Mouse (Mus musculus) megakaryocyte, embryonic 14.5 days (primary cell): Measurements from ENCODE around the gene Lrrc10b. TPM values are rescaled to one million over a fixed set of nuclear protein-coding genes. Genes with fewer than 3 reads are reported as not detected.
A peak's percentile ranks its signal among the peaks of the same experiment; 100 is the strongest.

Source experiments
- H3K27me3 ChIP-seq: replicated peaks from 2 replicates; pipeline ENCODE3; 2012; ENCODE audit warnings: inconsistent platforms
- H3K36me3 ChIP-seq: replicated peaks from 2 replicates; pipeline ENCODE3; 2012; ENCODE audit warnings: low read length, inconsistent platforms, mixed read lengths
- H3K4me1 ChIP-seq: 2 replicates; pipeline ENCODE4 v1.6.1; 2012; ENCODE audit warnings: inconsistent platforms
- H3K4me3 ChIP-seq: replicated peaks from 2 replicates; pipeline ENCODE3; 2012; ENCODE audit warnings: moderate library complexity, mild to moderate bottlenecking, inconsistent platforms
- H3K9me3 ChIP-seq: 2 replicates; pipeline ENCODE4 v1.6.1; 2012; ENCODE audit warnings: inconsistent platforms
- FLI1 ChIP-seq: IDR thresholded peaks from 2 replicates; pipeline ENCODE4 v1.6.1; 2012; ENCODE audit warnings: low read length, inconsistent platforms, mixed read lengths
- GATA1 ChIP-seq: IDR thresholded peaks from 3 replicates; pipeline ENCODE4 v1.6.1; 2012; ENCODE audit warnings: mixed read lengths, low read length, inconsistent platforms, borderline replicate concordance
- polyA plus RNA-seq: library from polyadenylated mRNA; stranded (reverse); fragments of >175 nt; gene quantifications from 2 replicates; pipeline ENCODE4 v1.2.3, GENCODE M21; 2012; ENCODE audit warnings: low replicate concordance; ENCODE audit not compliant: insufficient read depth

The Lrrc10b gene
- polyA plus RNA-seq, 1 experiment = 0.12 TPM

DNA sequence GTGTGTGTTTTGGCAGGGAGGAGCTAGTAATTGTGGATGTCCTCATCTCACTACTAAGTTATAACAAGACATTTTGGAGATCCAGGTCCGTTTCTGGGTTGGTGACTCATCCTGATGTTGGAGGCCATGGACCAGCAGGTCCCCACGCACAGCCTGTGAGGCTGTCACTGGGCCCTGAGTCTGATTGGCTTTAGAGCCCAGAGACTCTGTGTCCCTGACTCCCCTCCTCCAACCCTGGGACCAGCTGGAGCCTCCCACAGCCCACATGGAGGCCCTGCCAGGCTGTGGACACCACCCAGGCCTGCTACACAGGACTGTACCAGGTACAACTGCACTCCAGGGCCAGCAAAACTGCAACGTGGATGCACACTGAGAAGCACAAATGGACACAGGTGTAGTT lies 15.7 kb upstream of the Lrrc10b start:
- no peaks in the 10 kb centered on the region for H3K4me1 ChIP-seq
- TF ChIP-seq GATA1 (no peak), FLI1 (no peak)
- H3K9me3 ChIP-seq = no peaks in the 10 kb centered on the region
- no peak overlapping the region for H3K4me3 ChIP-seq
- peaks cover 66% of the 10 kb centered on the region for H3K27me3 ChIP-seq
- no peaks in the 10 kb centered on the region for H3K36me3 ChIP-seq

DNA sequence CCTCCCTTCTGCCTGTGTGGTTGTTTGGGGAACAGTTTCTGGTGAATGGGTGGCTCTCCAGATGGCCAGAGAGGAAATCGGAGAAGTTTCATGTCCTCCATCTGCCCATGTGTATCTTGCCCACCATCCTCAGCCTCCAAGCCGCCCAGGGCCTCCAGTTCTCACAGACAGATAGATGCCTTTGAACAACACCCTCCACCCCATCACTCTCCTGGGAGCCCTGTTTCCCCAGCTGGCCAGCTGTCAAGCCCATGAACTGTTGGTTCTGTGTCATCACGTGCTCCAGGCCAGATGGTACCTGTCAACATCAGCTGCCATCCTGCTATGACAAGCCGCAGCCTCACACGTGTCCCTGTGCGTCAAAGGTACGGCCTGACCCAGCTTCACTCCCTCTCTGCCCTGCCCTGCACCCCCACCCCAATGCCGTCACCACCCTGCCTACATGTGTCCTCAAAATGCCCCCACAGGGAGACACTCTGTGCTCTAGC lies 11.9 kb upstream of the Lrrc10b start:
- Histone ChIP-seq H3K36me3 (no peaks in the 10 kb centered on the region), H3K4me3 (peak overlapping the region; percentile 65), H3K9me3 (no peaks in the 10 kb centered on the region), H3K27me3 (peaks cover 59% of the 10 kb centered on the region), H3K4me1 (no peaks in the 10 kb centered on the region)
- TF ChIP-seq FLI1 (no peak), GATA1 (no peak)

DNA sequence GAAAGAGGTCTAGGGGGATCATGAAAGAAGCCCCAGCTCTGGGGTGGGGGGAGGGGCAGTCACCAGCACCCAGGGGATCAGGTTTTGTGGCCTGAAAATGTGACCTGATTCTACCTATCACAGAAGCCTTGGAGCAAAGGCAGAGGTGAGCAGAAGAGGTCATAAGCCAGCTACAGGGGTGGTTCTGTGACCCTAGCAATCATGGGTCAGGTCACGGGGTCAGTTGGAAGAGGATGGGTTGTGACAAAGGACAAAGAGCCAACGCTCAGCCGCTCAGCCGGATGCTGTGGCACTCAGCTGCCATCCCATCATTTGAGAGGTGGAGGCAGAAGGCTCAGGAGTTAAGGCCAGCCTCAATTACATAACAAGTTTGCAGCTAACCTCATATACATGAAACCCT lies 7.2 kb upstream of the Lrrc10b start:
- Histone ChIP-seq H3K27me3 (peaks cover 77% of the 10 kb centered on the region), H3K4me1 (no peaks in the 10 kb centered on the region; the same call in 1 of the 2 replicates), H3K4me3 (no peak overlapping the region), H3K9me3 (no peaks in the 10 kb centered on the region), H3K36me3 (no peaks in the 10 kb centered on the region)
- no peak for TF ChIP-seq GATA1
- TF ChIP-seq FLI1 = no peak

- peaks cover 89% of the 10 kb centered on the region for H3K27me3 ChIP-seq
- H3K4me3 ChIP-seq = no peak overlapping the region
- TF ChIP-seq GATA1 (no peak), FLI1 (no peak)
- no peaks in the 10 kb centered on the region for H3K36me3 ChIP-seq
- H3K9me3 ChIP-seq = no peaks in the 10 kb centered on the region
- peaks cover 18% of the 10 kb centered on the region for H3K4me1 ChIP-seq
Measured at GRCm38 (mm10) chr19:10461584-10461983, 4.3 kb upstream of the Lrrc10b start.

DNA sequence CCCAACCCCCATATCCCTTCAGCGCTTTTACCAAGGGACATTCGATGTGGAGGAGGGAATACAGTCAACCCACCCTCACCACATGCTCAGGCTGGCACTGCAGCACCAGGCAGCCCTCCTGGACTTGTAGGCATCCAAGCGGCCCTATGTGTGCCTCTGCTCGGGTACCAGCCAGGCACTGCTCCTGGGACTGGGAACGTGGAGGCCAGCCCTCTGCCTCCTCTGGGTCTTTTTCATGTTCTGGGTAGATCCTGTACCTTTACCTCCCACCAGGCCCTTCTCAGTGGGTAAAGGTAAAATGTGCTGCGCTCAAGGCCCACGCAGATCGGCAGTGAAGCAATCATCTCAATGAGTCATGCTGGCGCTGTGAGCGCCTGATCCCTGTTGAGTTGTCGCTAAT lies 2.6 kb upstream of the Lrrc10b start:
- Histone ChIP-seq H3K4me3 (no peak overlapping the region), H3K9me3 (no peaks in the 10 kb centered on the region), H3K36me3 (no peaks in the 10 kb centered on the region), H3K27me3 (peaks cover 93% of the 10 kb centered on the region), H3K4me1 (peaks cover 21% of the 10 kb centered on the region)
- TF ChIP-seq FLI1 (no peak), GATA1 (no peak)

GRCm38 (mm10) chr19:10458096-10458495 lies 823 bp upstream of the Lrrc10b start:
- H3K9me3 ChIP-seq = no peaks in the 10 kb centered on the region
- TF ChIP-seq FLI1 (no peak), GATA1 (no peak)
- no peaks in the 10 kb centered on the region for H3K36me3 ChIP-seq
- H3K27me3 ChIP-seq = peaks cover 94% of the 10 kb centered on the region
- no peak overlapping the region for H3K4me3 ChIP-seq
- peaks cover 21% of the 10 kb centered on the region for H3K4me1 ChIP-seq

- H3K4me1 ChIP-seq = peaks cover 21% of the 10 kb centered on the region
- peaks cover 96% of the 10 kb centered on the region for H3K27me3 ChIP-seq
- peak overlapping the region; percentile 28 for H3K4me3 ChIP-seq
- no peaks in the 10 kb centered on the region for H3K36me3 ChIP-seq
- no peak for TF ChIP-seq GATA1
- no peak for TF ChIP-seq FLI1
- H3K9me3 ChIP-seq = no peaks in the 10 kb centered on the region
Measured at GRCm38 (mm10) chr19:10457484-10457800, 169 bp upstream of the Lrrc10b start.

DNA sequence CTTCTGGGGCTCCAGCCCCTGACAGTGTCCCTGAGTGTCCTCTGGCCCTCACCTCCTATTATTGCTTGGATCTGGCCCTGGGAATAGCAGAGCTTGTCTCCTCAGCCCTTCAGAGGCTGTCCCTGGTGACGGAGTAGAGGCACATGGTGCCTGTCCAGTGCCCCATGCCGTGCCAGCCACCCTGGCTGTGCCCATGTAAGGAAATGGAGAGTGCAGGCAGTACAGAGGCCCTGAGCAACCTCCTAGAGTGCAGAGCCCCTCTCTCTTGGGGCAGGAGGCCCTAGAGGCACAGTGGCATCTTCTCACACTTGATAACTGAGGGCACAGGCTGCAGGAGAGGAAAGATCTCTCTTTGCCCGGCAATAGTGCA lies 1.9 kb downstream of the Lrrc10b start:
- TF ChIP-seq GATA1 (no peak), FLI1 (no peak)
- H3K4me1 ChIP-seq = peaks cover 21% of the 10 kb centered on the region
- H3K27me3 ChIP-seq = peaks cover 94% of the 10 kb centered on the region
- no peaks in the 10 kb centered on the region for H3K9me3 ChIP-seq
- H3K4me3 ChIP-seq = no peak overlapping the region
- no peaks in the 10 kb centered on the region for H3K36me3 ChIP-seq

GRCm38 (mm10) chr19:10454718-10455436 lies 2.4 kb downstream of the Lrrc10b start:
- H3K9me3 ChIP-seq = no peaks in the 10 kb centered on the region
- H3K4me1 ChIP-seq = peaks cover 21% of the 10 kb centered on the region
- TF ChIP-seq FLI1 (no peak), GATA1 (no peak)
- no peaks in the 10 kb centered on the region for H3K36me3 ChIP-seq
- peaks cover 92% of the 10 kb centered on the region for H3K27me3 ChIP-seq
- H3K4me3 ChIP-seq = no peak overlapping the region

DNA sequence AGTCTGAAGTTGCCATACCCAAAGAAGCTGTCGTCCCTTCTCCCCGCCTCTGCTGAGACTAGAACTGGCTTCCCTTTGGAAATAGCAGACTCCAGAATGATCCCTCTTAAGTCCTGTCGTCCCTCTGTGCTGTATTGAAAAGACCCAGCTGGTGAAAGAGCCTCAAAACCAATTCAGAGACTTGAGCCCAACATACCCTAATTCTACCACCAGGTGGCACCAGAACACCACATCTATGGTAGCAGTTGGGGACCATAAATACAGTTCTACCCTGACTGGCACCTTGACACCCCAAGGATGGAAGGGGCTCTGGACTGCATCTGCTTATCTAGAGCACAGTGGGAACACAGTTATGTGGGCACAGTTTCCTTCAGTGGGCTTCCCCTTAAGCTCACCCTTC lies 7.6 kb downstream of the Lrrc10b start:
- H3K27me3 ChIP-seq = peaks cover 61% of the 10 kb centered on the region
- TF ChIP-seq FLI1 (no peak), GATA1 (no peak)
- H3K36me3 ChIP-seq = no peaks in the 10 kb centered on the region
- no peaks in the 10 kb centered on the region for H3K4me1 ChIP-seq
- no peak overlapping the region for H3K4me3 ChIP-seq
- H3K9me3 ChIP-seq = peaks cover 12% of the 10 kb centered on the region

DNA sequence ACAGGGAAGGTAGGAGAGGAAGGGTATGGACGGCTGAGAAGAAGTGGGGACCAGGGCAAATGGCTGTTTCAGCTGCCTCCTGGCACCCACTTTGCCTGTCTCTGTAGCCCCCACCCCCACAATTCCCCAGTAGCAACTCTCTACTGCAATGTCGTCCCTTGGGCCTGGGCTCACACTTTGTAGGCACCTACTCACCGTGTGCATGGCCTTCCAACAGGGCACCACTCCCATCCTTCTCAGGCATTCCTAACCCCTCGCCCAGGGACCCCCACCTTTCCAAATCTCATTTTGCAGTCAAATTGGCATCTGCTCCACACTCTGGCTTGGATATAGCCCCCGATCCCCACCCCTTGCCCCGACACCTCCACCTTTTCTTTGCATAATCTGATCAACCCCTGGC lies 8.1 kb downstream of the Lrrc10b start:
- Histone ChIP-seq H3K36me3 (no peaks in the 10 kb centered on the region), H3K4me1 (no peaks in the 10 kb centered on the region), H3K4me3 (no peak overlapping the region), H3K27me3 (peaks cover 57% of the 10 kb centered on the region), H3K9me3 (peaks cover 12% of the 10 kb centered on the region)
- no peak for TF ChIP-seq GATA1
- TF ChIP-seq FLI1 = no peak
